Mouse (Mus musculus) spleen, postnatal 14 days (tissue): Measurements from ENCODE around the gene Tiam2.

ENCODE experiments used
- DNase-seq, 2 experiments: peaks; one replicate each; pipeline ENCODE4 v3.0.0; 2021 to 2022; ENCODE audit warnings: low spot score in 2 of 2

Gene Tiam2

DNA sequence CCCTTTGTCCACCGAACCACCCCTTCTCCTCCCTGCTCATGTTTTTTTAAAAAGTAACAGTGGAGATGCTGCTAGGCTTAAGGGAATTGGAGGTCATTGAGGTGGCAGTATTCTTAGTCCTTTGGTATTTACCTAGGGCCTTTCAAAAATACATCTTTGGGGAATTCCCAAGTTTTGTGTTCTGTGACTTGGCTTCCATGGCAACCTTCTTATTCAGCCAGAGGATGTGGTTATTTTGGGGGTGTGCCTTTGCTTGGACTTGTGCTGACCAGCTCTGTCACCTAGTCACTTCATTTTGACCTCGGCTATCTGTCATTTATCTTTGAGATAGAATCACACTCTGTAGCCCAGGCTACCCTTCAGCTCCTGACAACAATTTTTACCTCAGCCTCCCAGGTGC is 68.6 kb downstream of the Tiam2 start:
- no peak for DNase-seq

DNA sequence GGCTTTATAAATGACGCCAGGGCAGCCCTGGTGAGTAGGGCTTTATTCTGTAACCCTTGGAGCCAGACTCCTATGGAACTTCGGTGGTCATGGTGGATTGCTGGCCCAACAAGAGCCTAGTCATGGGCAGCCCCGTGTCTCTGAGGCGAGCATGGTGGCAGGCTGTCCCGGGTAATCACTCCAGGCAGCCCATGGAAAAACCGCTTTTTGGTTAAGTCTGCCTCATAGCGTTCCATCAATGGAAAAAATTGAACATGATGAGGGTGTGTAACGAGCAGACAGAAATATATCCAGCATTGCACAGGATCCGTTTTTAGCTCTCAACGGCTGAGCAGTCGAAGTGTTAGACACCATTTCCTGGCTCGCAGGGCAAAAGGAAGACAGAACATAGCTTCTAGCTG is 70.5 kb downstream of the Tiam2 start:
- no peak for DNase-seq

DNA sequence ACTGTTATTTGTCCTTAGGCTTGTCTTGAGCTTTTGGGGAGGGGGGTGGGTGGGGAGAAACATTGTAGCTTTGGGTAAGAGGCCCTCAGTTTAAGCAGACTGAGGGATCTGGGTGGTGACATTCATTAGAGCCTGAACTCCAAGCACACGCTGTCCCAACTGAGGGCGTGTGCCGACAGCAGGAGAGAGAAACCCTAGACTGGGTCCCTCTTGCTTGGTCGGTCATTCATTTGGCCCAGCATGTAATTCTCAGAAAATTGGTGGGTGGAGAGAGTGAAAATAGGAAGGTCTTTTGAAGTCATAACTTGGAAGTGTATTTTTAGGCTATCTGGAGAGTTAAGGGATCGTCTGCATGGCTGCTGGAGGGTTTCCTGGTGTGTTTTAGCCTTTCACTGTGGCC is 71.5 kb downstream of the Tiam2 start:
- no peak for DNase-seq

DNA sequence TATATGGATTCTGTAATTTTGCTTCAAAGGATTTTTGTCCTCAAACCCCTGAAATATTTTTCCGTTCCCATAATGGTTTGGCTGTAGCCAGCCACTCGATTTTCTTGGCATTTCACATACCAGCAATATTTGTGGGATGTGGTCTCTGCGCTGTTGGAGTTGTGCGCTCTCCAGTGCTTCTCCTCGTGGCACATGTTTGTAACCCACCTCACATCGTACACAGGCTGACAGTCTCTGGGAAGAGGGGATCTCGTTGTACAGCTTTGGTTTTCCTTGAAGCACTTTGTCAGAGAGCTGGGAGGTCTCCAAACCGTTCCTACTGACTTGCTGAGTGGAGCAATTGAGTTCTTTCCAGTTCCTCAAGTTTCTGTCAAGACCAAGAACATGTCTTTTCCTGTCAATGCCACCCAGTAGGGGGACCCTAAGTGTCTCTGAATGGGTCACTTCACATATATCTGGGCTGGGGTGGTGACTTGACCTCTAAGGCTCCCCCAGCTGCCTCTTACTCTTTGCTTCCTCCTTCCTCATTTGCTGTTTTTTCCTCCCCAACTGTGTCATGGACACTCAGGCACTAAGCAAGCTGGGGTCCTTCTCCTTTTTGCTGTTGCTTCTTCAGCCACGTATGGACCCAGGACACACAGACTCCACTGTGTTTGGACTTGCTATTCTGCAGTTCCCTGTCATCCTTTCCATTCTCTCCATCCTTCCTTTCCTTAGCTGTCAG is 79.1 kb downstream of the Tiam2 start:
- no peak for DNase-seq

DNA sequence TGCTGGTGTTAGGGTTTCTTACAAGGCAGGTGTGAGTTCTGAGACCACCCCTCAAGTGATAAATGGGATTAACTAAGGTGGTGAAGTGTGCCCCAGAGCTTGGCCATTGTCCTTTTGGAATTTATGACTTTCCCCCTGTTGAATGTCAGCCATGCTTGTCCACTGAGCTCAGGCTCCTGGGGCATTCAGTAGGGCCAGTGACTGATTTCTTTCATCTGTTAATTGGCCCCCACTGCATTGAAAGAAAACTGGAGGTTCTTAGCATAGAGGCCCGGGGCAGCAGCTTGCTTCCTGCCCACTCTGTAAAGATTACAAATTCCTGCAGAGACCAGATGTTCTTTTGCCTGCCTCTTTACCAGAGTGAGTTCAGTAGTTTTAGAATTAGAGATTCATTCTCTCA is 80.7 kb downstream of the Tiam2 start:
- no peak for DNase-seq

DNA sequence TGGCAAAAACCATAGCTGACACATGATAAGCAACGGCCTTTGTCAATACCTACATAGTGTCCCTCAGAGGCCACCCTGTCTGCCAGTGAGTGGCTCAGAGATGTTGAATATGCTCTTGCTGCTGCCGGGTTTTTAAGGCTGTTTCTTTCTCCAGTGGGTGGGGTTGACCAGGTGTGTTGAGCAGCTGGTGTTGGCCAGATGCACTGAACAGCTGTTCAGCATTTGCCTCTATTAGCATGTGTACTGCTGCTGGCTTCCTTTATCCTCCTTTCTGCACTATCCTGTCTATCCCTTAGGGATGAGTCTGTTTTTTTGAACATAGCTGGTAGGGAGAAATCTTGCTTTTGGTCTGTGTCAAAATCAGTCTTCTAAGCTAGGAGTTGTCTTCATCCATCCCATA is 83.9 kb downstream of the Tiam2 start:
- no peak for DNase-seq

DNA sequence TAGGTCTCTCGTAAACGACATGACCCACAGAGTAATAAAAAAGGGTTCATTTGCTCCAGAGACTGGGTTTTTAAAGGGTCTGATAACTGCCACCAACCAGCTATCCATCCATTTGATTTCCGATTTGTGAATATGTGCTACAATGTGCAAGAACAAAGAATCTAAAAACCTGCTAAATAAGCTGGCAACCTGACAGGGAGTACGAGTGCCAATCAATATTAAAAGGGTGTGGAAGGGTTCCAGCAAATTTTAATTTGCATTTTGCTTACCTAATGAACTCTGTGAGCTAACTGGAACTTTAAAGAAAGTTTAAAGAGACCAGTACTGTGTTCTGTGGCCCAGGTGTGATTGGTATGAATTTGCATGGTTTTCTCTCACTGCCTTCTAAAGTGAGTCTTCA is 86.4 kb downstream of the Tiam2 start:
- no peak for DNase-seq

DNA sequence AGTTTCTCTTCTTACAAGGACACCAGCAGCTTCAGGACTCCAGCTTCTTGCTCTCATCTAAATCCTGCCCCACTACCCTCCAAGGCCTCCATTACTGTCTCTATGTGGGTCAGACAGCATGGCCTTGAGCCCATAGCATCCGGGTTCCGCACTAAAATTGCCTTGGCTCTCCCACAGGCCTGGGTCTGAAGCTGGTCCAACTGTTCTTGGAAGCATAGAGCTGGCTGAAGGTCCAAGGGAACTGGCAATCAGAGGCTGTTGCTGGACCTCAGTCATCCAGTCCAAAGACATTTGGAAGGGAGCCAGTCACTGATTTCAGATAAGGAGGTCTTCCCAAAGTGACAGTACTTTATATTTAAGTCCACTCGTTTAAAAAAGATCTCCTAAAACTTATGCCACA is 89.2 kb downstream of the Tiam2 start:
- DNase-seq: no peak

DNA sequence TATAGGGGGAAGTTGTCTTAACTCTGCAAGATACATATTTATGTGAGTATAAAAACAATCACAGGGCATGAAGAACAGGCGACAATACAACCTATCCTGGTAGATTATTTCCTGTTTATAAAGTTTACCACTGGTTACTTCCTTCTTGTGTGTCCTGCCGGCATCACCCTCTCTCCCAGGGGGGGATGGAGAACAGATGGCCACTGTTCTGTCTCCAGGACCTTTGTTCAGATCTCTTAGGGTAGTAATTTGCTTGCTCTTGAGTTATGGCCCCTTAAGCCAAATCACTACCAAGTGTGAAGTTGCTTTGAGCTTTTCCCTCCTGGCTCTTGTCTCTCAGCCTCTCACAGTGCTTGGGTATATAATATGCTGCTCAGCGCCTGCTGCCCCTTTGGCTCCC is 90.0 kb downstream of the Tiam2 start:
- no peak for DNase-seq

DNA sequence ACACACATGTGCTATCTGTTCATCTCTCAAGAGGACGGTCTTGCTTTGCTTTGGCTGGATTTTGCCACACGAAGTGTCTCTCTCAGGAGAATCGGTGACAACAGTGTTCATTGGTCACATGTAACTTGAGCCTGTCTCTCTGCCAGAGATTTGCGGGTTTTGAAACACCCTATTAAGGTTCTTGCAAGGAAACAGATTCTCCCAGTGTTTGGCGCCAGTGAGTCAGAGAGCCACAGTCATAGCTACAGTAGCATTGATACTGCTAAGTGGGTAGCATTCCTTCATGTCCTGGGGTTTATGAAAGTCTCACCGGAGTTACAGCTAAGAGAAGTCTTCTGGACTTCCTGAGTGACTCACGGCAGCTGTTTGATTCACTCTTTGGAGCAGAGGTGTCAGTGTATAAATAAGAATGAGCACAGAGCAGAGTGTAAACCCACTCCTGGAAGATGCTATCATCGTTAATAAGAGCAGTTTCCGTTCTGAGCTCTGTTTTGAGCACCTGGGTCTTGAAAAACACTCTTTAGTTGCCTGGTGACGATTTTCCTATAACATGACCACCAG is 93.1 kb downstream of the Tiam2 start:
- no peak for DNase-seq

DNA sequence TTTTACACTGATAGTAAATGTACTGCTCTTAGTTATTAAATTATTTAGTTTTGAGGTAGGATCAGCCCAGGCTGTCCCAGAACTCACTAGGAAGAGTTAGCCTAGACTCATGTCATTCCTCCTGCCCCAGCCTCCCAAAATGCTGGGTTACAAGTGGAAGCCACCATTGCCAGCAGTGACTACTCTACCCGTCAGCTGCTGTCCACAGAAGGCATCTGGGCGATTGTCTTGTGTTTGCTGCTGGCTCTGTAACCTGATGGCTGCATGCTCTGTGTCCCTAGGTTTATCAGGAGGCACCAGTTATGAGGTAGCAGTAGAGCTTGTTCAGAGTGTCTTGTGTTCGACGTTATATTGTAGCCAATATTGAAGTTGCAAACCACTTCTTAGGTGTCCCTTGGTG is 93.8 kb downstream of the Tiam2 start:
- DNase-seq: no peak

DNA sequence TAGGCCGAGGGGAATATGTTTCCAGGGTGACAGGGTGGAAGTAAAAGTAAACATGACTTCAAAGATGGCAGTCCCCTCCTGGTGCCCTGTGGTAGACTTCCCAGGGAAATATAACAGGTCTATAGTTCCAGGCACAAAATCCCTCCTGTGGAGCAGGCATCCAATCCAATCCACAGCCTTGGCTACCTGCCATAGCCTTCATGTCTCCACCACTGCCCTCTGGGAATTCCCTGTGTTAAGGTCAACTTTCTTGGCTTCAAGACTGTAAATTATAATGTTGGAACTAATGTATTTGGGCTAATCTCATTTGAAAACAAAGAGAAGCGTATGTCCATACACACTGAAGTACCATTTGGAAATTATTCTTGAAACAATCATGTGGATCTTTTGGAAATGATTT is 97.0 kb downstream of the Tiam2 start:
- DNase-seq: no peak

DNA sequence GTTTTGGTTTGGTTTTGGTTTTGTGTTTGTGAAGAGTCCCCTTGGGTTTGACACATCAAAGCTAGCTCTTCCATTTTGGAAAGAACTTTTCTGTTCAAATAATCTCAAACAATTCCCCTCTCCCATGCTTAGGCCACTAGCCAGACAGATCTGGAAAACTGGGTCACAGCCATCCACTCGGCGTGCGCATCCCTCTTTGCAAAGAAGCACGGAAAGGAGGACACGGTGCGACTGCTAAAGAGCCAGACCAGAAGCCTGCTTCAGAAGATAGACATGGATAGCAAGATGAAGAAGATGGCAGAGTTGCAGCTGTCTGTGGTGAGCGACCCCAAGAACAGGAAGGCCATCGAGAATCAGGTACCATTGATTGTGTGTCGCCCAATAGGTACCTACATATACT is 102.3 kb downstream of the Tiam2 start:
- no peak for DNase-seq

DNA sequence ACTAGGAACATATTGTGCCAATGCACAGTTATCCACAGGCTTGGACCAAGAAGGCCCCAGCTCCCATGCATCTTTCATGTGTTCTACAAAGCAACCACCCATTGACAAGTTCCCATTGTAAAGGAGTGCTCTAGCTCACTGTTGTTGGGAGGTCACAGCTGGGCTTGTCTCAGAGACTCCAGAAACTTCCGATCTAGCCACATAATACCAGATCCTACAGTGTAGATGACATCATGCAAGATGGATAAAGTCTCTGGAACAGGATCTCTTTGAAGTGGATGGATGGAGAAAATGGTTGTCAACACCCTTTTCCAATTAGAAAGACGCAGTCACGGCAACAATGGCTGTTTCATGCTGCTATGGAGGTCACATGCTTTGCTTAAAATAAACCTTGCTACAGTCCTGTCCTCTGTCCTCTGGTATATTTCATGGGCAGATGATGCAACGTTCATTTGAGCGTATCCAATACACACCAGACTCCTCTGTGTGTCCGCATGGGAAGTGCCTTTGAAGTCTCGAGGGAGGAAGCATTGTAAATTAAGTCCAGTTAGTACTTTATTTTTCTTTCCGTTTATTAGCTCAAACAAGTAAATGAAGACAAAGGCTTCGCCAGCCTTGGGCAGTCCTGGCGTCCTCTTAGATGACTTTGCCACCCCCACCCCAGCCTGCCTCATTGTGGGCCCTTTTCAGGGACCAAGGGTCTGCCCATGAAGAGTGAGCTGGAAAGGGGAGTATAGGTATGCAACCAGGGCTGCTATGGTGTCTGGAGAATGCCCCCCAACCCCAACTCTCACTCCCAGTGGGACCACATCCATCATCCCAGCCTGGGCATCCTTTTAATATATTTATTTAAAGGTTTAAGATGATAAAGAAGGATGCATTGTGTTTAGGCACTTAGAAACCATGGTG is 106.5 kb downstream of the Tiam2 start:
- DNase-seq: no peak

DNA sequence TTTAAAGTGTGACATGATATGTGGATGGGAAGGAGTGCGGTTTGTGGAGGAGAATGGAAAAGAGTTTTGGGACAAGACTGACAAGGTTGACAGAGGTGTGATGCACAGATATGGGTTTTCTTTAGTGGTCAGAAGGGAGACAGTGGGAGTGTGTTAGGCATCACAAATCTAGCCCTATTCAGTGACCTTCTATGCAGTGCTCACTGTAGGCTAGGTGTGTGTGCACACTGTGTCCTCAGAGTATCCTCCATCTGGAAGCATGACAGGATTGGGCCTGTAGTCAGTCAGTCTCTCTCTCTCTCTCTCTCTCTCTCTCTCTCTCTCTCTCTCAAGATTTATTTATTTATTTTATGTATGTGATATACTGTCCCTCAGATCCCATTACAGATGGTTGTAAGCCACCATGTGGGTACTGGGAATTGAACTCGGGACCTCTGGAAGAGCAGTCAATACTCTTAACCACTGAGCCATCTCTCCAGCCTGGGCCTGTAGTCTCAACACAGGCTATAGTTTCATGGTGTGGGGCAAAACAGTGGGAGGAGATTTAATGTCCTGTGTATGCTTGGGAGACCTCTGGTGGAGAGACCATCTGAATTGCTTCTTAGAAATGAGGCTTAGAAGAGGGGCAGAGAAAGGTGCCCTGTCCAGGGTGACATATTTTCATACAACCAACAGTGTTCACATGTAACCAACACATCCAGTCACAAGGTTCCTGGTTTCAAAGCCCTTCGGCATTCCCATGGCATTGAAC is 107.3 kb downstream of the Tiam2 start:
- no peak for DNase-seq

DNA sequence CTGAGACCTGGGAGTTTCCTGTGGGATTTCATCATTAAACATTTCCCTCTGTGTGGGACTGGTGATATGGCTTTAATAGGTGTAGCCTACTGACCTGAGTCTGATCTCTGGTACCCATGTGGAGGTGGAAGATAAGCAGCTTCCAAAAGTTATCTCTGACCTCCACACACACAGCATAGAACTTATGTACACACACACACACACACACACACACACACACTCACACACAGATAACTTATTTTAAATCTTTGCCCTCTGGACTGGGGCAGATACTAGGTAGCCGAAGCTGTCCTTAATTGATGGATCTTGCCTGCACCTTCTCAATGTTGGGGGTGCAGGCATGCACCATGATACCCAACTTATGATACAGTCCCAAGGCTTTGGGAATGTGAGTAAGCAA is 108.9 kb downstream of the Tiam2 start:
- DNase-seq: no peak

DNA sequence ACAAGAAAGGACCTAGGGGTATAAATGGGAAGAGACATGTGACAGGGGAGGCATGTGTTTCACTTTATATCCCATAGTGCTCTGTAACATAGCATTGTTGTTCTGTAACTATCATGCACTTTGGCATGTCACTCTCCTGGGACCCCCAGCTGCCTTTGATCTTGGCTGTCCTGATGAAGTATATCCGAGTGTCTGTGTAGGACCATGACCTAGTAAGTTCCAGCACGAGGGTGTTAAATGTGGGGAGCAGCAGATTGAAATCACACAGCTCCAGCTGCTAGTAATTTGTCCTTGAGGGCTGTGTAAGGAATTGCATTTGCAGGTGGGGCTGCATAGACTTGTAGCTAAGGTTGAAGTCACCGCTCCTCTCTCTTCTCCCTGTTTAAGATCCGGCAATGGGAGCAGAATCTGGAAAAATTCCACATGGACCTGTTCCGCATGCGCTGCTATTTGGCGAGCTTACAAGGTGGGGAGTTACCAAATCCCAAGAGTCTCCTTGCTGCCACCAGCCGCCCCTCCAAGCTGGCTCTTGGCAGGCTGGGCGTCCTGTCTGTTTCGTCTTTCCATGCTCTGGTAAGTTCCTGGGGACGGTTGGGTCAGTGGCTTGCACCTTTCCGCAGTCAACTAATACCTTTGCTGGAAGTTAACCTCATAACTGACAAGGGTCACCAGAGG is 110.6 kb downstream of the Tiam2 start:
- no peak for DNase-seq

DNA sequence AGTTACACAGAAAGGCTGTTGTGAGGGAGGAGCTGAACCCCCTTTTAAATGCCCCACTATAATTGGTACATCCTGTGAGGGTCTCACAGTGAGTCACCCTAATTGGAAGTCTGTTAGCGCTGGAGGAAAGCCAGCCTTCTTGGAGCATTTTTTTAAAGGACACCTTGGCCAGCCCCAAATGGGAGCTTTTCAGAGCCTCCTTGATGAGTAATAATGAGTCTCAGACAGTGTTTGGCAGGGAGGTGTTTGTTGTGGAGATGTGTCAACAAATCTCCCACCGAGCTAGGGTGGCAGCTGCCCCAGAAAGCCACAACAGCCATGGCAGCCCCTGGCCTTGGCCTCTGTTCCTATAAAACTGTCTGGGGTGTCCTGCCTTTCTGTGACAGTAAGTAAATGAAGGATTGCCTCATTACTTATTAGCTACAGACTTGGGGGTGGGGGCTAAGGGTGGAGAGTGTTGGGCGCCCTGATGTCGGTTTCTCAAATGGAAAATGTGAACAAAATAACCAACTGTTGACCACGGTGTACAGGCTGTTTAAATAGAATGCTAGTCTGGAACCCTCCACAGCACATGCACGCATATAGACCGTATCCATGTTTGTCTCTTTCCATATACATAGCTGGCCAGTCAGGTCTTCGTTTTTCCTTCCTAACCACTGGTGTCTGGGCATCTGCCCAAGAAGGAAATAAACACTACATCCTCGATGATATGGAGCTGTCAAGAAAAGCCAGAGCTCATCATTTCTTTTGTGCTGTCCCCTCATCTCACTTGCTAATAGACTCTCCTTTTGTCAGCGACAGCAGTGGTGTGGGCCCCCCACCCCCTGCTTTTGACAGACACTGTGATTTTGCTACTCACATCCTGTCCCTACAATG is 116.4 kb downstream of the Tiam2 start:
- DNase-seq: no peak

DNA sequence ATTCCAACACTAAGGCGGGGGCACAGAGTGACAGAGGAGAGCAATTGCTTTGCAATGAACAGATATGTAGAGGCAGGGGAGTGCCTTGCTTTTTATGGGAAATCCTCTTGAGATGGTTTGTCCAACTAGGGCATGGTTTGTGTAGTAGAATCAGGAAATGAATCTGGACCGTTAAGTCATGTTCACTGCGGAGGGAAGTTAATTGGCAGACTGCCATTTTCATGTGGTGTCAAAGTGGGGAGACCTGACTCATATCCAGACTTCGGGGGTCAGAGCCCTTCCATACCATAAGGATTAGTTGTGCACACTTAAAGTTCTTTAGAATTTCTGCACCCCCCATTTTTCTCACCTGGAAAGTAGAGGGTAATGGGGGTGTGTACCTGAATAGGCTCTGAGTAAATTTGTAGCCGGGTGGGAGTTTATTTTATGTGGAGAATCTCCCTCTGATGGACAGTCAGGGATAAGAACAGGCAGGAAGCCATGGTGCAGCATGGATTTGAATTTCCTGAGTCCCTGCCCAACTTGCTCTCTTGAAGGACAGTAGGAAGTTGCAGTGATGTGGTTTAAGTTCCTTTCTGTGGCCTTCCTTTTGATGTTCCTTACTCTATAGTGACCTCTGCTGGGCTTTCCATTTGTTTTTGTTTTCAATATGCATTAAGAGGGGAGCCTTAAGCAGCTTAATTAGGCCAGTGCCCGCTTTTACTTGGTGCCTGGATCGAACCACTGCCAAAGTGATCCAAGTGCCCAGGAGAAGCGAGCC is 120.0 kb downstream of the Tiam2 start:
- DNase-seq: no peak

DNA sequence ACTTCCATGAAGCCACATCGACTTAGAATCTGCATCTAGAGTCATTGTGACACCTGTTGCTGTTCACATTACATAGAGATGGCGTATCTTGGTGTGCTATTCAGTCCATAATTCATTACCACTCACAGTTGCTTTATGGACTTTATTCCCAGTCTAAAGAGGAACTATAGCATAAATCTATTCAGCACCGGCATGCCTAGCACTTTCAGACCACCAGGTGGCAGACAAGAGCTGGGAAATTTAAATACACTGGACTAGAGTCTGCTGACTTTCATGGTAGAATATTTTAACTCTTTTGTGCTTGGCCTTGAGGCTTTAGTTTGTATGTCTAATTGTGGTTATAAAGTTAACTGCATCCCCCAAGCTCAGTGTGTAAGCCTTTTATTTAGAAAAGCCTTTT is 122.4 kb downstream of the Tiam2 start:
- peak; percentile 15 to 46 for DNase-seq
